Mouse (Mus musculus) erythroblast, embryonic 14.5 days (primary cell): ENCODE results near the gene Pkp4.

Experiments
- GATA1 ChIP-seq: IDR thresholded peaks from 2 replicates; pipeline ENCODE4 v1.6.1; 2012; ENCODE audit warnings: low read length, inconsistent platforms, mixed read lengths
- TAL1 ChIP-seq: IDR thresholded peaks from 3 replicates; pipeline ENCODE4 v1.6.1; 2012; ENCODE audit warnings: low read length, inconsistent platforms, mixed read lengths

- no peak for TF ChIP-seq GATA1
- TF ChIP-seq TAL1, result no peak
Observed at GRCm38 (mm10) chr2:59242117-59242516, 81.5 kb downstream of the Pkp4 start.
